Mouse (Mus musculus) bone marrow macrophage, adult 2 months (primary cell): ENCODE data around the gene Daam2.

Source experiments
- CTCF ChIP-seq: IDR thresholded peaks from 2 replicates; pipeline ENCODE4 v1.5.1; 2012; ENCODE audit warnings: low read depth, mild to moderate bottlenecking, low read length, moderate library complexity
- POLR2A ChIP-seq: IDR thresholded peaks from 2 replicates; pipeline ENCODE4 v1.6.1; 2012; ENCODE audit warnings: mild to moderate bottlenecking, low read depth, low read length, borderline replicate concordance

GRCm38 (mm10) chr17:49498169-49498568 lies 66.0 kb downstream of the Daam2 start:
- no peak for TF ChIP-seq POLR2A
- TF ChIP-seq CTCF = no peak
